Mouse (Mus musculus) liver, embryonic 14 days (tissue): ENCODE results near the gene Il20. TPM values are rescaled to one million over a fixed set of nuclear protein-coding genes. Genes with fewer than 3 reads are reported as not detected.

Experiments used
- polyA plus RNA-seq: library from polyadenylated mRNA; depleted of rRNA; stranded (reverse); fragments of >200 nt; gene quantifications from 2 replicates; pipeline ENCODE4 v1.2.3, GENCODE M21; 2012; rRNA removed

Il20 gene
- not detected in 2 replicates for polyA plus RNA-seq

DNA sequence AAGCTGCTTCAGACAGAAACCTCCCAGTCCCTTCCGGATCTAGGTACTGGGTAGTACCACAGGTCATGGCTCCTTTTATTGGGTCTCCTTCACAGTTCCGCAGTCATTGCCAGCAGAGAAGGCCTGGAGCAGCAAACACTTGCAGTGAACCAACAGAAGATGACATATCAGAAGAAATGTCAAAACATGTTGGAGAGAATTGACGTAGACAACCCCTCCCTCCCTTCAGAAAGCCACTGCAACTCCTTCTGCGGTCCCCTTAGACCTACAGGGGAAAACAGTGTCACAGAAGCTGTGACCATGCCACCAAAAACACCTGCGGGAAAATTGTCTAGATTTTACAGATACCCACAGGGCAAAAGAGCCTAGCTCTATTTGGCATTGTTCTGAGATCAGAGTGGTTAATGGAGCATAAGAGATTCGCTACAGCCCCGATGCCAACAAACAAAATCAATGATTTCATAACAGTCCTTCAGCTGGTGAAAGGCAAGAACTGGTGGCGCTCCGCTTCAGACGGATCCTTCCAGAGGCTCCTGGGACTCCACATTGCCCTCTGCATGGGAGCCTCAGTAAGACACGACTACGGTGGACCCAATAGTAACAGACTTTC lies at the start of gene Il20:
TSS of gene Il20 (minus strand) at position 51 of the 610 bp plus-strand sequence.

DNA sequence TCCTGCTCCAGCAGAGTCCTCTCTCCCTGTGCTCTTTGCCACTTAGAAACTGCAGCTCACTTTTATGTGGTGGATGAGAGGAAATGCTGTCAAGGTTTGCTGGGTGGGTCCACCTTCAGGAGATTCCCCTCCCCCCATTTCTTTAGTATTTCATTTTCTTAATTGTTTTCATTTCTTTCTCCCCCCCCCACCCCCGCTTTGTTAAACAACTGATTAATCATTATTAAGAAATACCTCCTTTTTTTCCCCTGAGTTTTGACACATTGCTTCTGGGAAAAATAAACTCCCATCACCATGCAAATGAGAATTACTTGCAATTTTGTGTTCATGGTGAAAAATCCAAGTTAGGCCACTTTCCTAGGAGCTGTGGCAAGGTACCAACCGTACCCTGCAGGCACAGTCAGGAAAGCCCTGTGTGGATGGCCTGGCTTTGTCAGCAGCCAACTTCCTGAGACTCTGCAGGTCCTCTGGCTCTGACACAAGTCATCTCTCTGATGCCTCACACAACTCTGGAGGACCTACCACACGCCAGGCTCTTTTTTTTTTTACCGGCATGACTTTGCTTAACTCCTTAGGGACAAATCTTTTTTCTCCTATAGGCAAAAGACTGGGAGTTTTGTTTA lies 28.9 kb upstream of the Il20 start, which contains the start of gene Il19:
TSS of gene Il19 (minus strand) at position 51 of the 623 bp plus-strand sequence.

DNA sequence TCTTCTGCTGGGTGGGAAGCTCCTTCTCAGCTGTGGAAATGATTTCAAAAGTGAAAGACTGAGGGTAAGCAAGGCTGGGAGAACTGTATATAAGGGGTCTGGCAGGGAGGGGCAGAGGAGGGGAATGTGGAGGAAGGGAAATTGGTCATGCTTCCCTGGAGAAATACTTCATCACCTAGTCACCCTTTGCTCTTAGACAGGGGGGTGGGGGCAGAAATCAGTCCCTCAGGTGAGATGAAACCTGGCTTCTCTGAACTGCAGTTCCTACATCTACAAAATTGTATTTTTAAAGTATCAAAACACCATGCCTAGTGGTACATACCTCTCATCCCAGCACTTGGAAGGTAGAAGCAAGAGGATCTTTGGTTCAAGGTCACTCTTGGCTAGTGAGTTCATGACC lies 23.9 kb downstream of the Il20 start, which contains the start of gene Il24:
TSS of gene Il24 (minus strand) at position 101 of the 400 bp plus-strand sequence.

DNA sequence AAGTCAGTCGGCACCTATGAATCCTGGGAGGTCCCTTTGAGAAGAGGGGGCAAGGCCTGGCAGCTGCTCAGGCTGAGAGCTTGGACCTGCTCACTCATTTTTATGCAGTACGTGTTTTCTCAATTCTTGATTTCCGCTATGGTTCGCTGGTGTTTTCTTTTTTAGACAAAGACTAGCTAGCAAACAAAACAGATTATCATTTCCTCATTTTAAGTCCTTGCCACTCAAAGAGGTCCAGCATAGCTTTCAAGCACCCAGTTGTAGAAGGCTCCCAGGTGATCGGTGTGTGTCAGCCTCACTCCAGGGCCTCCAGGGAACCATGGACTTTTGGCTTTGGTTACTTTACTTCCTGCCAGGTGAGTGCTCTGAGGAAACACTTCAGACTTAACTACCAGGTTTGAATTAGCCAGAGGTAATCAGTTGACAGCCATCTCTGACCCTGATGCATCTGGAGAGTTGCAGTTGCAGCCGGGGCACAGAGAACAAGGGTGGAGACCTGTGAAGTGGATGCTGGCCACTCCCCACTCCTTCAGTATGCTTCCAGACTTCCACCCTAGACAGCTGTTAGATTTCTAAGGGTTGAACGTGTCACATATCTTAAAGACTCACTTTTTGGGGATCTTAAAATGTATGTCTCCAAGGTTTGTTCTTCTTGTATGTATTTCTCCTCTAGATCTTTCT lies 45.6 kb downstream of the Il20 start, which contains the start of gene Fcmr:
TSS of gene Fcmr (plus strand) at position 129 of the 681 bp plus-strand sequence.

Other genes starting within 250 kb of the Il20 start
- 0.78 and 0.81 TPM in 2 replicates for gene C4bp, start 249.8 kb downstream of the Il20 start, polyA plus RNA-seq
- gene Gm29427, start 195.7 kb downstream of the Il20 start, polyA plus RNA-seq = not detected in 2 replicates
- 6.5 and 8.0 TPM in 2 replicates for gene Yod1, start 194.1 kb downstream of the Il20 start, polyA plus RNA-seq
- gene Pfkfb2, start 182.2 kb downstream of the Il20 start, polyA plus RNA-seq = 6.2 and 8.0 TPM in 2 replicates
- 3.0 and 4.3 TPM in 2 replicates for gene AA986860, start 179.5 kb downstream of the Il20 start, polyA plus RNA-seq
- gene Fcamr, start 110.5 kb downstream of the Il20 start, polyA plus RNA-seq = not detected in 2 replicates
- gene Pigr, start 84.8 kb downstream of the Il20 start, polyA plus RNA-seq = 0.15 and 0.25 TPM in 2 replicates
- not detected in 2 replicates for gene Fcmr, start 45.8 kb downstream of the Il20 start, polyA plus RNA-seq
- gene Il24, start 24.0 kb downstream of the Il20 start, polyA plus RNA-seq = not detected in 2 replicates
- 0.03 TPM in 1 of 2 replicates, not detected in the other for gene Il19, start 28.7 kb upstream of the Il20 start, polyA plus RNA-seq
- 0.03 and 0.05 TPM in 2 replicates for gene Il10, start 108.4 kb upstream of the Il20 start, polyA plus RNA-seq
- gene Mapkapk2, start 186.4 kb upstream of the Il20 start, polyA plus RNA-seq = 11.9 and 14.7 TPM in 2 replicates
- 9.2 and 11.8 TPM in 2 replicates for gene Dyrk3, start 226.9 kb upstream of the Il20 start, polyA plus RNA-seq
- 17.7 and 20.0 TPM in 2 replicates for gene Eif2d, start 241.7 kb upstream of the Il20 start, polyA plus RNA-seq